Mouse (Mus musculus): Measurements from ENCODE around the gene Prdm10. TPM values are rescaled to one million over a fixed set of nuclear protein-coding genes. Genes with fewer than 3 reads are reported as not detected.

Gene Prdm10
- total and polyA plus RNA-seq, 2 experiments from 2014 or later, result 4.8 to 12.8 TPM

DNA sequence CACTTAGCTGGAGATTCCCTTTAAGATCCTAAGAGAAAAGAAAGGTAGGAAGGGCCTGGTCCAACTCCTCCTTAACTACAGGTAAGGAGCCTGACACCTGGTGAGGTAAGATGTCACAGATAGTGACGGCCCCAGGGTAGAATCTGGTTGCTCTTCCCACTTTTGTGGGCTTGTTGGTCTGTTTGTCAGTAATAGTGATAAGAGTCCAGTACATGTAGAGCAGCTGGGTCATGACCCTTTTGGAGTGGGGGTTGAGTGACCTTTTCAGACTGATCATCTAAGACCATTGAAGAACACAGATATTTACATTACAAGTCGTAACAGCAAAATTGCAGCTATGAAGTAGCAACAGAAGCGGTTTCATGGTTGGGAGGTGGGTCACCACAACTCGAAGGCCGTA lies 106.9 kb downstream of the Prdm10 start:
- no peak overlapping the region for H3K9ac ChIP-seq (replicated peaks; ENCODE audit: low read length)
- no peak overlapping the region for H3K27ac ChIP-seq
- WGBS, result 95% methylated on average over 5 of the region's 5 CpGs
- H3K9me3 ChIP-seq (ENCODE audit: low read length), result no peaks in the 10 kb centered on the region
- peaks cover 13% of the 10 kb centered on the region; the same call in 1 of the 2 replicates for H3K36me3 ChIP-seq (ENCODE audit: insufficient read depth, low read length)
- peak overlapping the region; percentile 86 for H3K4me2 ChIP-seq (ENCODE audit: low read depth, low read length)
- H3K4me1 ChIP-seq (ENCODE audit: insufficient read depth, low read length), result peaks cover 11% of the 10 kb centered on the region
- peak overlapping the region; percentile 77 for H3K4me3 ChIP-seq (ENCODE audit: low read length)
- no peaks in the 10 kb centered on the region for H3K27me3 ChIP-seq (ENCODE audit: insufficient read depth, low read length)
- no peak for TF ChIP-seq CTCF (IDR thresholded peaks at IDR 0.05; ENCODE audit: low read depth)
- ATAC-seq (no peak), DNase-seq (ENCODE audit: low spot score) (no peak)

DNA sequence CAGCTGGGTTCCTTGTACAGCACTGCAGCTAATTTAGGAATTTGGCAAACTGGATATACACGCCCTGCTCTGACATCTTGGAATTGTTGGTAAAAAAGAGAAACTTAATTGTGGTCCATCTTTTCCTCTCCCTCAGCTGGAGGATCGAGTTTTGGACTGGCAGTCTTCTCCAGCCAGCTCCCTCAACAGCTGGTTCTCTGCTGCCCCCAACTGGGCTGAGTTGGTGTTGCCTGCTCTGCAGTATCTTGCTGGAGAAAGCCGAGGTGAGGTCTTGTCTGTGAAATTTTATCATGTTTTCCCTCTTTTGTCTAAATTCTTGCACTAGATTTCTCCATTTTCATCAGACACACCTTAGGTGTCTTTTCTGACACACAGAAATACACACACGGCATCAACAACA lies 120.1 kb downstream of the Prdm10 start:
- H3K4me3 ChIP-seq (ENCODE audit: low read length), result no peak overlapping the region
- no peaks in the 10 kb centered on the region for H3K9me3 ChIP-seq (ENCODE audit: low read length)
- no peaks in the 10 kb centered on the region for H3K27me3 ChIP-seq (ENCODE audit: insufficient read depth, low read length)
- no peak for ATAC-seq
- DNase-seq (ENCODE audit: low spot score), result peak; percentile 82
- H3K4me2 ChIP-seq (ENCODE audit: low read depth, low read length), result no peak overlapping the region
- WGBS, result 45% methylated on average over 4 of the region's 4 CpGs
- no peak overlapping the region for H3K9ac ChIP-seq (replicated peaks; ENCODE audit: low read length)
- no peaks in the 10 kb centered on the region for H3K4me1 ChIP-seq (ENCODE audit: insufficient read depth, low read length)
- peak; percentile 83 for TF ChIP-seq CTCF (IDR thresholded peaks at IDR 0.05; ENCODE audit: low read depth)
- peaks cover 79% of the 10 kb centered on the region for H3K36me3 ChIP-seq (ENCODE audit: insufficient read depth, low read length)
- no peak overlapping the region for H3K27ac ChIP-seq

- Histone ChIP-seq H3K27ac (no peak overlapping the region), H3K36me3 (ENCODE audit: insufficient read depth, low read length) (peaks cover 73% of the 10 kb centered on the region), H3K9ac (replicated peaks; ENCODE audit: low read length) (no peak overlapping the region), H3K27me3 (ENCODE audit: insufficient read depth, low read length) (no peaks in the 10 kb centered on the region), H3K4me3 (ENCODE audit: low read length) (no peak overlapping the region), H3K9me3 (ENCODE audit: low read length) (no peaks in the 10 kb centered on the region), H3K4me1 (ENCODE audit: insufficient read depth, low read length) (no peaks in the 10 kb centered on the region), H3K4me2 (ENCODE audit: low read depth, low read length) (no peak overlapping the region)
- WGBS, result 82% methylated on average over 2 of the region's 2 CpGs
- peak; percentile 16; the same call in 1 of the 2 replicates for TF ChIP-seq CTCF (IDR thresholded peaks at IDR 0.05; ENCODE audit: low read depth)
- no peak for ATAC-seq
- DNase-seq (ENCODE audit: low spot score), result no peak
Measured at GRCm38 (mm10) chr9:31404311-31404710, 124.0 kb downstream of the Prdm10 start.

GRCm38 (mm10) chr9:31405217-31405616 lies 124.9 kb downstream of the Prdm10 start:
- TF ChIP-seq CTCF (IDR thresholded peaks at IDR 0.05; ENCODE audit: low read depth), result peak; percentile 69
- H3K27ac ChIP-seq, result no peak overlapping the region
- H3K4me2 ChIP-seq (ENCODE audit: low read depth, low read length), result no peak overlapping the region
- no peaks in the 10 kb centered on the region for H3K27me3 ChIP-seq (ENCODE audit: insufficient read depth, low read length)
- no peak overlapping the region for H3K4me3 ChIP-seq (ENCODE audit: low read length)
- H3K4me1 ChIP-seq (ENCODE audit: insufficient read depth, low read length), result no peaks in the 10 kb centered on the region
- DNase-seq (ENCODE audit: low spot score) (peak; percentile 37), ATAC-seq (no peak)
- no peak overlapping the region for H3K9ac ChIP-seq (replicated peaks; ENCODE audit: low read length)
- H3K9me3 ChIP-seq (ENCODE audit: low read length), result no peaks in the 10 kb centered on the region
- WGBS, result 65% methylated on average over 6 of the region's 6 CpGs
- peaks cover 77% of the 10 kb centered on the region for H3K36me3 ChIP-seq (ENCODE audit: insufficient read depth, low read length)

DNA sequence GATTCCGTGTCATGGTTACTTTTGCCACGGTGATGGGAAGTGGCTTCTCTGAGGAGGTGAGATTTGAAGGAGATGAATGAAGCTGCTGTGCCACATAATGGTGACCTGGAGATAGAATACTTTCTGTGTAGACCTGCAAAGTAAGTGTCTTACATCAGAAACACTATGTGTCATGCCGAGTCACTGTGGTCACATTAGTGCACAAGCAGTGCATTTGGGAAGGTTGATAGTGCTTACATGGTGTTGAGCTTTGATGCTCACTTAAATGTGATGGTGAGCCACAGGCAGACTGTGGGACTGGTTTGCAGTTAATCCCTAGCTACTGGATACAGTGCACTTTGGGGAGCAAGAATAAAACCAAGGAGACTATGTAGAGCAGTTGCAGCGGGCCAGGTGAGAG lies 131.8 kb downstream of the Prdm10 start:
- H3K27me3 ChIP-seq (ENCODE audit: insufficient read depth, low read length), result no peaks in the 10 kb centered on the region

DNA sequence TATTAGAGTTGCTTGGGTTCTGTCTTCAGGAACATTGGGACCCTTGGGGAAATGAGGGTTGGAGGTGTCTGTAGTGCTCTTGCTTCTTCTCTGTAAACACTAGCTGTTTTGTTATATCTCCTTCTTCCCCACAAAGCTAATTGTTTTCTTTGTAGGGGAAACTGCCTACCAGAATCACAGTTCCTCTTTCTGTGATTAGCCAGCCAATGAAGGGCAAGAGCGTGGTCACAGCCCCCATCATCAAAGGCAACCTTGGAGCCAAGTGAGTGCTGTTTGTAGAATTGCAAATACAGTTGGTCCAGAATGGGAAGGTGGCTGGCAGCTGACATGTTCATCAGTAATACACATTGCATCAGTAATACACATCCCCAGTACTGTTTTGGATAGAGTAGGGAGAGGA lies 138.5 kb downstream of the Prdm10 start:
- Histone ChIP-seq H3K9ac (replicated peaks; ENCODE audit: low read length) (no peak overlapping the region), H3K4me3 (ENCODE audit: low read length) (no peak overlapping the region), H3K4me2 (ENCODE audit: low read depth, low read length) (no peak overlapping the region), H3K27ac (no peak overlapping the region), H3K4me1 (ENCODE audit: insufficient read depth, low read length) (no peaks in the 10 kb centered on the region), H3K9me3 (ENCODE audit: low read length) (no peaks in the 10 kb centered on the region), H3K27me3 (ENCODE audit: insufficient read depth, low read length) (no peaks in the 10 kb centered on the region), H3K36me3 (ENCODE audit: insufficient read depth, low read length) (peaks cover 73% of the 10 kb centered on the region)
- TF ChIP-seq CTCF (IDR thresholded peaks at IDR 0.05; ENCODE audit: low read depth), result no peak
- 91% methylated on average over 1 of the region's 1 CpGs for WGBS
- no peak for ATAC-seq
- DNase-seq (ENCODE audit: low spot score), result no peak

More for the DNA sequence above, 131.8 kb downstream of the Prdm10 start:
- no peak for ATAC-seq
- Histone ChIP-seq H3K9me3 (ENCODE audit: low read length) (no peaks in the 10 kb centered on the region), H3K4me2 (ENCODE audit: low read depth, low read length) (no peak overlapping the region), H3K4me3 (ENCODE audit: low read length) (no peak overlapping the region), H3K9ac (replicated peaks; ENCODE audit: low read length) (no peak overlapping the region), H3K4me1 (ENCODE audit: insufficient read depth, low read length) (no peaks in the 10 kb centered on the region), H3K27ac (no peak overlapping the region), H3K36me3 (ENCODE audit: insufficient read depth, low read length) (peaks cover 78% of the 10 kb centered on the region)
- DNase-seq (ENCODE audit: low spot score), result no peak
- TF ChIP-seq CTCF (IDR thresholded peaks at IDR 0.05; ENCODE audit: low read depth), result no peak
- 90% methylated on average over 4 of the region's 4 CpGs for WGBS

DNA sequence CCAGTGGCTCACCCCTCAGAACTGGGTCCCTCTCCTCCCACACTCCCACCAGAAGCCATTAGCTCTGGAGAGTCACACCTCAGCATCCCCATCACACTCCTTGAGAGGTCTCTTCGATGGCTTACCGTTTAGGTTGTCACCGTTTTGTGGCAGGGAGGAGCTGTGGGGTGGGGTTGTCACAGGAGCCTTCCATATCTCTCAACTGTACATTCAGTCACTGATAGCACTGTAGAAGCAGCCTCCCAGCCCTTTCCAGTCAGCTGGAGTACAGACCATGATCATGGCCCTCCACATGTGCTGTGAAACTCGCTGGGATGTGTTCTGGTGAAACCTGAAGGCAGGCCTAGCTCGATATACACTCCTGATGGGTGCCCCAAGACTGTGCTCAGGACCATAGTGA lies 141.8 kb downstream of the Prdm10 start:
- Histone ChIP-seq H3K9ac (replicated peaks; ENCODE audit: low read length) (no peak overlapping the region), H3K27ac (no peak overlapping the region), H3K4me2 (ENCODE audit: low read depth, low read length) (no peak overlapping the region), H3K4me1 (ENCODE audit: insufficient read depth, low read length) (no peaks in the 10 kb centered on the region), H3K9me3 (ENCODE audit: low read length) (no peaks in the 10 kb centered on the region), H3K4me3 (ENCODE audit: low read length) (no peak overlapping the region), H3K27me3 (ENCODE audit: insufficient read depth, low read length) (no peaks in the 10 kb centered on the region), H3K36me3 (ENCODE audit: insufficient read depth, low read length) (peaks cover 55% of the 10 kb centered on the region)
- no peak for DNase-seq (ENCODE audit: low spot score)
- ATAC-seq, result no peak
- no peak for TF ChIP-seq CTCF (IDR thresholded peaks at IDR 0.05; ENCODE audit: low read depth)
- 86% methylated on average over 5 of the region's 5 CpGs for WGBS
